ENCODE assay signal across 17 mouse cellular contexts in the genomic region with DNA sequence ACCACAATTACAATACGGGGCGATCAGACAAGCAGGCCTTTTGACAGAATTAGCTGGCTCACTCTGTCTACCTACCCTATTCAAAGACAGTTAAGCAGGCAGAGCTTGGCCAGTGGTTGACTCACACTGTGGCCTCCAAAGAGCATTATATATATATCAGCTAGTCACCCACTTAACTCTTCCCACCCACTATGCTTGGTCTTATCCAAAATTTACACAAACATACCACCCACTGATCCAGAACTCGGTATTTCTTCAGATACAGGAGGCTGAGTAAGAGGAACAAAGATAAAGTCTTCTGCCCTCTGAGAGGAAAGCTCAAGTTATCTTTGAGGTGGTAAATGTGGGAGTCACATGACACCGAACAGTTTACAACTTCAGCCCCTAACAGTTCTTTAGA. TPM values are rescaled to one million over a fixed set of nuclear protein-coding genes. Genes with fewer than 3 reads are reported as not detected.
DNase-seq lines count a peak whose midpoint lies in the region; ATAC-seq and TF ChIP-seq lines count a peak whose summit lies in the region.
"Had no signal": no experiment of that assay in that cellular context is flagged by ENCODE, and none has a peak within 500 bp of the region (broad histone marks: within the 10 kb centered on the region; RNA-seq: fewer than 3 reads in every experiment).

No protein-coding gene starts in this region.

- TF ChIP-seq EP300 in liver, postnatal 0 days (IDR thresholded peaks at IDR 0.05; ENCODE audit: low read depth): peak; percentile 49; the same call in 1 of the 2 replicates

- peaks cover 57% of the 10 kb centered on the region for H3K4me1 ChIP-seq in G1E (ENCODE audit: insufficient read depth, low read depth, low read length)
- peaks cover 13% of the 10 kb centered on the region for H3K4me1 ChIP-seq in liver, postnatal 0 days (ENCODE audit: insufficient read depth)
- peaks cover 12% of the 10 kb centered on the region for H3K4me1 ChIP-seq in forebrain, embryonic 13.5 days

- peak overlapping the region; percentile 11; the same call in 1 of the 2 replicates for H3K4me2 ChIP-seq in liver, postnatal 0 days (ENCODE audit: low read depth, low read length)
- H3K4me2 ChIP-seq in forebrain, embryonic 13.5 days: no peak overlapping the region
- H3K4me2 ChIP-seq: embryonic facial prominence, embryonic 12.5 days; heart, embryonic 12.5 days; limb, embryonic 13.5 days; neural tube, embryonic 12.5 days had no signal

- H3K36me3 ChIP-seq in G1E (replicated peaks): peaks cover 52% of the 10 kb centered on the region
- H3K36me3 ChIP-seq in liver, postnatal 0 days (replicated peaks; ENCODE audit: insufficient read depth, low read length): 0 out of 2 replicates have a peak, but pooled peaks cover 2% of the 10 kb centered on the region
- H3K36me3 ChIP-seq in forebrain, embryonic 13.5 days (ENCODE audit: poor library complexity, severe bottlenecking): peaks cover 13% of the 10 kb centered on the region

- intact Hi-C loops in gastrocnemius, adult 2 months (cut with DNase I): loop anchor here (5.0 to 10.0 kb wide), 4 partner anchors 161 to 328 kb away; no protein-coding TSS in a partner anchor

- peak; percentile 23 for ATAC-seq in G1E (ENCODE audit: extremely low read depth, insufficient number of reproducible peaks, low FRiP score, poor library complexity, severe bottlenecking)
- no peak for ATAC-seq in liver, postnatal 0 days
- ATAC-seq in forebrain, embryonic 13.5 days: no peak

- no peak overlapping the region for H3K9ac ChIP-seq in liver, postnatal 0 days (replicated peaks)
- H3K9ac ChIP-seq in forebrain, embryonic 13.5 days: no peak overlapping the region
- H3K9ac ChIP-seq: embryonic facial prominence, embryonic 12.5 days; heart, embryonic 12.5 days; limb, embryonic 13.5 days; neural tube, embryonic 12.5 days had no signal

- H3K27ac ChIP-seq in gastrocnemius, adult 2 months: peak overlapping the region; percentile 76; the same call in 1 of the 2 replicates
- H3K27ac ChIP-seq in liver, postnatal 0 days (ENCODE audit: low read depth): no peak overlapping the region
- no peak overlapping the region for H3K27ac ChIP-seq in forebrain, embryonic 13.5 days
- H3K27ac ChIP-seq: embryonic facial prominence, embryonic 12.5 days; forebrain, embryonic 10.5 days; limb, embryonic 13.5 days; neural tube, embryonic 12.5 days had no signal

- no peak for DNase-seq in gastrocnemius, adult 2 months
- DNase-seq in gastrocnemius, adult 8-10 months (ENCODE audit: low spot score in 2 of 2): no peak
- no peak for DNase-seq in G1E (ENCODE audit: low spot score)
- peak; percentile 71 for DNase-seq in c-Kit-positive CD71-positive TER-119-positive erythroid progenitor cells, embryonic 14.5 days (ENCODE audit: low spot score)
- DNase-seq in liver, postnatal 0 days: no peak
- no peak for DNase-seq in urinary bladder, adult 18-20 months (ENCODE audit: low spot score in 2 of 2)
- no peak for DNase-seq in kidney, adult 18-20 months
- DNase-seq: cerebellum, adult 11-12 months; kidney, adult 2 months; kidney, postnatal 14 days; midbrain, embryonic 14.5 days had no signal

- H3K4me3 ChIP-seq in gastrocnemius, adult 2 months: no peak overlapping the region
- H3K4me3 ChIP-seq in G1E (ENCODE audit: low read depth, low read length): no peak overlapping the region
- H3K4me3 ChIP-seq in liver, postnatal 0 days (ENCODE audit: low read depth, low read length): no peak overlapping the region
- H3K4me3 ChIP-seq in forebrain, embryonic 13.5 days: no peak overlapping the region
- H3K4me3 ChIP-seq: embryonic facial prominence, embryonic 12.5 days; forebrain, embryonic 10.5 days; heart, embryonic 12.5 days; limb, embryonic 13.5 days; neural tube, embryonic 12.5 days had no signal

- 52% methylated on average over 4 of the region's 4 CpGs for WGBS in liver, postnatal 0 days (ENCODE audit: insufficient replicate concordance)
- WGBS in forebrain, embryonic 13.5 days: 95% methylated on average over 4 of the region's 4 CpGs

- H3K27me3 ChIP-seq in G1E (ENCODE audit: insufficient read depth, low read length): no peaks in the 10 kb centered on the region
- H3K27me3 ChIP-seq in liver, postnatal 0 days (ENCODE audit: insufficient read depth, low read length): no peaks in the 10 kb centered on the region
- no peaks in the 10 kb centered on the region for H3K27me3 ChIP-seq in forebrain, embryonic 13.5 days
- H3K27me3 ChIP-seq: embryonic facial prominence, embryonic 12.5 days; heart, embryonic 12.5 days; limb, embryonic 13.5 days; neural tube, embryonic 12.5 days had no signal

- TF ChIP-seq CTCF in gastrocnemius, adult 2 months (IDR thresholded peaks at IDR 0.05): no peak
- no peak for TF ChIP-seq CTCF in G1E (IDR thresholded peaks at IDR 0.05; ENCODE audit: low read depth, low read length)
- no peak for TF ChIP-seq CTCF in liver, postnatal 0 days (IDR thresholded peaks at IDR 0.05; ENCODE audit: low read depth)

- no peaks in the 10 kb centered on the region for H3K9me3 ChIP-seq in G1E (replicated peaks)
- H3K9me3 ChIP-seq in liver, postnatal 0 days (ENCODE audit: low read length): no peaks in the 10 kb centered on the region
- no peaks in the 10 kb centered on the region for H3K9me3 ChIP-seq in forebrain, embryonic 13.5 days (replicated peaks)
- H3K9me3 ChIP-seq: embryonic facial prominence, embryonic 12.5 days; forebrain, embryonic 10.5 days; heart, embryonic 12.5 days; limb, embryonic 13.5 days; neural tube, embryonic 12.5 days had no signal

RNA-seq across cellular contexts. Expression of a gene that starts 4.4 kb away (rescaled TPM):
- 100 to 1,000 TPM; 397 to 478 TPM for total RNA-seq in gastrocnemius, adult 2 months (2021)
- 100 to 1,000 TPM; 382 to 463 (median 439) TPM for total RNA-seq in gastrocnemius, adult 8-10 months (2022)
- total RNA-seq in G1E (2014; fragmentation: Nextera tagmentation) (190 and 200 TPM in 2 replicates), G1E (2017) (246 and 262 TPM in 2 replicates)
- 145 and 158 TPM in 2 replicates for polyA plus RNA-seq in G1E (2012)
- polyA plus RNA-seq in liver, postnatal 0 days (2015; fragmentation: Nextera tagmentation; extraction: Ambion mirVana): 78.8 and 79.7 TPM in 2 replicates
- 138 and 144 TPM in 2 replicates for polyA plus RNA-seq in forebrain, embryonic 13.5 days (2015; fragmentation: Nextera tagmentation; extraction: Ambion mirVana)
